Mouse (Mus musculus) gastrocnemius, postnatal 10 days (tissue): Measurements from ENCODE around the gene Dstyk. TPM values are rescaled to one million over a fixed set of nuclear protein-coding genes. Genes with fewer than 3 reads are reported as not detected.

Experiments used
- DNase-seq: peaks from one replicate; pipeline ENCODE4 v3.0.0; 2021; ENCODE audit warnings: mixed read lengths
- total RNA-seq, 2 experiments: library from RNA; stranded (reverse); gene quantifications; 2 replicates each; pipeline ENCODE4 v1.2.3; 2021

Dstyk gene
- total RNA-seq, 2 experiments from 2014 or later = 16.1 to 16.8 TPM

DNA sequence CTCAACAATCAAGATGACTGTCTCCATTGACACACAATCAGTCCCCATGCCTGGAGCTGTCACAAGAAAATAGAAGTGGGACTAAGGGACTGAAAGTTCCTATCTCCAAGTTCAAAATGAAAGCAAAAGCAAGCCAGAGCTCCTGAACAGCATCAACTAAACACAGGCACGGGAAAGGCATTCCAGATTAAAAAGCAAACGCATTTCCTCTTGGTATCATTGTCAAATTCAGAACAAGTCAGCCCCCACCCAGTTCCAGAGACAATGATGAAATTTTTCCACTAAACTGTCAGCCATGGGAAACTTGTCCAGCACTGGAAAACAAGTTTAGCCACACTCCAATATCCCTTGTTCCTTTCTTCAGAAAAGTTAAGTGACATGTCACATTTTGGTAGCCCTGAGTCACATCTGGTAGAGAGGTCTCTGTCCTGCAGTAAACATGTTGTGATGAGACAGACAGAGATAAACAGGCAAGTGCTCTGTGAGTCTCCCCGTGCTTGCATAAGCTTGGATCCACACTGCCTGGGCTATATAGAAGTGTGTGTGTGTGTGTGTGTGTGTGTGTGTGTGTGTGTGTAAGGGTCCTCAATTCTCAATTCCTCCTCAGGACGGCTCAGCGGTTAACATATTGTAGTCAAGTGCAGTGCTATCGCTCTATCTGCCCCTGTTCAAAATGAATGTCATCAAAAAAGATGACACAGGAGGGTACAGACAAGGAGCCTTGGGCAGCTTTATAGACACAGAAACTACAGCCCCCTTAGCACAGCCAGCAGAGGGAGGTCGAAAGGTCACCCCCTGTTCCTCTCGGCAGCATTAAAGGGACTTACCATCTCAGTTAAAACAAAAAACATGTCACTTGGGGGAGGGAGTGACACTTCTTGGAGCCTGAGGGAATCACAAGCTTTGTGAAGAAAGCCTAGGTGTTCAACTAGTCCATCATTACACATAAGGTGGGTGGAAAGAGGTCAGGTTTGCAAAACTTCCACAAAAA lies 28.2 kb upstream of the Dstyk start:
- DNase-seq = no peak

DNA sequence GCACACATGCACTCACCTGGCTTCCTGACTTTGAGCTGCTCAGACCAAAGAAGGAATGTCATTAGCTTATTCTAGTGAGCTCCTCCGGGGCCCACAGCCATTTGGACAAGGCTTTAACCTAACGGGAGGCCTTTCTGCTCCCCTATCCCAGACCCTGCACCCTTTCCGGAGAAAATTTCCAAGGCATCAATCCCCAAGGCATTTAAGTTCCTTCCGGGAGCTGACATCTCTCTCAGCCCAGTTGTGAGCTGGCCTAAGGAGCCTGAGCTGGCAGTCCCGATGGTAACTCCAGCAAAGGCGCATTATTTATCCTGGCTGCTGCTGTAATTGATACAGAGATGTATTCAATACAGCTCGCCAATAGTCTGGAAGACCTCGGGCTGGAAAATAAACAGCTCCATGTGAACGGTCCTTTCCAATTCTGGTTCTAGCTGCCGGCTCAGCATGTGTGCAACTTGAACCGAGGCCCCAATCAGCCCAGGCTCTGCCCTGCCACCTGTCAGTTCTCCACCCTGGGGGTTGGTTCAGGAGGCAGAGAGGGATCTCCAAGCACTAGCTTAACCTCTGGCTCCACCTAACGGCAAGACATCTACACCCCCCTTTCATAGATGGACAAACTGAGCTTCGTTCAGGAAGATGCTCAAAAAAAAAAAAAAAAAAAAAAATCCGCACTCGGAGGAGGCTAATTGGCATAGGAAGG lies 27.3 kb upstream of the Dstyk start:
- peak; percentile 47 for DNase-seq

DNA sequence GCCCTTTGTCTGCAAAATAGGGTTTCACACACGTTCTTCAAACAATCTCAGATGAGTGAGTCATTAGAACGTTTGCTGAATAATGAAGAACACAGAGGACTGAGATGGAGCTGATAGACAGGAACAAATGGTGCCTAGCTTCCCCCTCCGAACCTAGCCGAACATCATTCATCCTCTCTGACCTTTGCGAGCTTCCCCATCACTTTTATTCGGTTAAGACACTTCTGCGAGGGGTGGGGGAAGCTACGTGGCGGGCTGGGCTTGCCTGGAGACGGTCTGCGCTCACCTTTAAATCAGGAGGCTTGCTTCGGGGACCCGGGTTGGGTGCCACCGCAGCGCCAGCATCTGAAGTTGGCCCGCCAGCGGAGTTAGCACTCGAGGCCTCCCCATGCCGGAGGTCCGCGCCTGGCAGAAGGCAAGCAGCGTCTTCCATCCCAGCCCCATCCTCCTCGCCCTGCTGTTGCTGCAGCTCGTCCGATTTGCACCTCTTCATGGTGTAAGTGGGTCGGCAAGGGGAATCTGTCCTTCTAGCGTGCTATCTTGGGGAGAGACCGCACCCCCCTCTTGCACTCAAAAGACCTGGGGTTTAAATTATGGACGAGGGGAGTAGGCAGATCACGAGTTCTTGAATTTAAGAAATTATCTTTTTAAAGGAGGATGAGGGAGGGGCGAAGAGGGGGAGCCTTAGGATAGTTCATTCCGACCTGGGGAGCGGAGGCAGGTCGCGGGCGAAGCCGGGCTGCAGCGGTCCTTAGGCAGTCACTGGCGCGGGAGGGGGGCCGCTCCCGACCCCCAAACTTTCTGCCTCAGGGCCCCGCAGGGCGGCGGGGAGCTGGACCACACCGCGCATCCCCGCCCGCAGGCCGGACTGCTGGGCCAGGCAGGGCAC lies 26.4 kb upstream of the Dstyk start, which contains the start of gene Tmcc2:
TSS of gene Tmcc2 (minus strand) at position 591 of the 889 bp plus-strand sequence.
- DNase-seq = peak; percentile 43

DNA sequence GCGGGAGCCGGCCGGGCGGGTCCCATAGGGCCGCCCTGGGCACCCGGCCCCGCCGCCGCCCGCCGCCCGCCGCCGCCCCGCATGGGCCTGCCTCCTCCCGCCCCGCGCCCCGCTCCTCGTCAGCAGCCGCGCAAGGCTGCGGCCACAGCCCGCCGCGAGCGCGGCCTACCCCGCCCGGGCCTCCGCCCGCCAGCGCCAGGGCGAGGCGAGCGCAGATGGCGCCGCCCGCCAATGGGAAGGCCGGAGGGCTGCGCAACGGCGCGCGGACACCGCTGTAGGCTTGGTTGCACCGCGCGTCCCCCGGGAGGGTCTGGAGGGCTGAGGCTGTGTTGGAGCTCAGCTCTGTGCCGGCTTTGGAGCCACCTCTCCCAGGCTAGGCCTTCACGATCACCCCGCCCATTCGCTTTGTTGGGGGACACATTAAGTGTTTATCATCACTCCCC lies 25.8 kb upstream of the Dstyk start:
- DNase-seq = peak; percentile 76

DNA sequence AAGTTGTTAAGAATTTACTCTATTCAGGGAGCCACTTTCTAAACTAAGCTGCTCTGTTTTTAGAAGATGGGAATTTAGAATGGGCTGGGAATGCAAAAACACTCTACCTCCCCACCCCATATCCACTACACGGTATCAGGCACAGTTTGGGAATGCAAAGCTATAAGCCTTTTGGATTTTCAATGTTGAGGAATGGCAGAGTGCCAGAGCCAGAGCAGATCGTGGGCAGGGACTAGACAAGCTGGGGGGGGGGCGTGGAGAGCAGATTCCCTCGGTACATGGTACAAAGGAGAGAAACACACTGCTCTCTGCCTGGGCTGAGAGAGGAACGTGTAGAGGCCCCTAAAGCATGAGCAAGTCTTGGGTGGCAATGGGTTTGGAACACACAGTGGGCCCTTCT lies 24.5 kb upstream of the Dstyk start:
- DNase-seq = no peak

DNA sequence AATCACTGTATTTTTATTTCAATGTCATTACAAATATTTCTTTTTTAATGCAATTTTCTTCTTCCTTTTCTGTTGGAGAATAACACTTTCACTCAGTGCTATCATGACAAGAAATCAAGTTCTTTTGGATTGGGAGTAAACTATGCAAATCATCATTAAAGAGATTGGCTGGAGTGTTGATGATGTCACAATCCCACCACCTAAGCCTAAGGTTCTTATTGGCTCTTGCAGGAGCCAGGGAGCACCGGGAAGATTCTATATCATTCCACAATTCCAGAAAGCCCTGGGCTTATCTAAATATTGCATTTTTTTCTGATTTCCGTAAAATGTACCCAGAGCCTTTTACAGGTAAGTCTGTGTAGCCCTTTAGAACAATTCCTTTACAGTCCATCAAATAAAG lies 20.6 kb upstream of the Dstyk start:
- no peak for DNase-seq

DNA sequence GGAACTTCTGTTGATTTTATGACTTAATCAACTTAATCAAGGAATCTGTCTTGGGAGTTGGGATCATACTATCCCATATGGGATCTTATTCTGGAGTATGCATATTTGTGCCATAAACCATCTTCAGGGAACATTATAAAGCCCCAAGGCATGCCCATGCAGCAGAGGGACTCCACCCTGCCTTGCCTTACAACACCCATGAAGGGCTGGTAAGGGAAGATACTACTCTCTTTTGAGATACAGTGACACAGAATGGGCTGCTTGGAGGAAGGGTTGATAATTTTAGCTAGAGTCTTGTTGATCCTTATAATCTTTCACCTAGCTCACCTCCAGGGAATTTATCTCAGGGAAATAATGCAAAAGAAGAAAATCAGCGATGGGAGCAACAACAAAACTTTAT lies 16.8 kb upstream of the Dstyk start:
- DNase-seq = no peak

DNA sequence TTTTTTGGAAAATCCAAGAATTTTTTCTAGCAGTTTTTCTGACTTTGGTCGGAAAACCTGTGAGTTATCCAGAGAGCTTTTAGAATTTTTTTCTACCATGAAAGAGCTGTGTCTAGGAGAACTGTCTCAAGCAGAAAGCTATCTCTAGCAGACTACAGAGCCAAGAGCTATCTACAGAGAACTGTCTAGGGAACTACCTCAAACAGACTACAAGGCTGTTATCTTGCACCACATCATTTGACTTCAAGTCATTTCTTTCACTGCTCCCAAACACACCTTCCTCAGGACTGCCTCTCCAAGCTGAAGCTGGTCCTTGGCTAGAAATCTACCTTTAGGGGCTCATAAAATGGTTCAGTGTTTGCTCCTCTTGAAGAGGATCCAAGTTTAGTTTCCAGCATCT lies 15.5 kb upstream of the Dstyk start:
- DNase-seq = no peak

DNA sequence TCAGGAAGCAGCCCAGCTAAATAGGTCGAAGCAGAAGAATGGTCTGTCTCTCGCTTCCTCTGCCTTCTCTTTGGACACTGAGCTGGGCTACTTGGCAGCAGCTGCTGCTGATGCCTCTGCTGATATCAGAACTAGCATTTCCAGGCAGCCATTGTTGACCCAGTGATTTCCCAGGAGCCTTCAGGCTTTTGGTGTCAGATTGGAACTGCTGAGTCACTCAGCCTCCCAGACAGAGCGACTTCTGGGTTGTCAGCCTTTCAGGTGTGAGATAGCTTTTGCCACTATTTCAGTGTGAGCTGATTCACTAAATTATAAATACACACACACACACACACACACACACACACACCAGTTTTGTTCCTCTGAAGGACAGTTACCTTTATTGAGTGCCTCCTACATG lies 6.7 kb upstream of the Dstyk start:
- no peak for DNase-seq

DNA sequence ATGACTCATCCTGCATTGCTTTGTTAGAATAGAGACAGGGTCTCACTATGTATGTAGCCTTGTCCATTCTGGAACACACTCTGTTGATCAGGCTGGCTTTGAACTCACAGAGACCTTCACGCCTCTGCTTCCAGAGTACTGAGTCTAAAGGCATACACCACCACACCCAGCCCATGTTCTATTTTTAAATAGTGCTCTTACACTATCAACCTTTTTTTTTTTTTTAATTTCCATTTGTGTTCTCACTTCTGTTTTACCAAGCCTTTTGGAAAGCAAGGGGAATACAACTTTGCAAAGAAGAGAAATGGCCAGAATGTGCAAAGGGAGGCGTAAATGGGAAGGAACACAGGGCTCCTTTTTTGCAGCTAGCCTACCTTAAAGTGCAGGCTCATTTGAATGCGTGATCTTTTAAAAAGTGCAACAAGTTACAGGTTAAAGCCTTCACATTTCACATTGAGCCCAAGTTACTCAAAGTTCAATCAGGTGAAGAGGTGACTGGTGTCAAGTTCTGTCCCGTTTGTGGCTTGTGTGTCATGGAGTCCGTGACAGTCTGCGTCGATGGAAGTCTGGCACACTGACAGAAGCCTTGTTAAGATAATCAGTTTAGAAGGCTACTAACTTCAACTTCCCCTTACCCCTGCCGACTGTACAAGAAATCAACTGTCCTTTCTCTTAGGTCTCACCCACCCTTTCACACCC lies 962 bp upstream of the Dstyk start:
- no peak for DNase-seq

DNA sequence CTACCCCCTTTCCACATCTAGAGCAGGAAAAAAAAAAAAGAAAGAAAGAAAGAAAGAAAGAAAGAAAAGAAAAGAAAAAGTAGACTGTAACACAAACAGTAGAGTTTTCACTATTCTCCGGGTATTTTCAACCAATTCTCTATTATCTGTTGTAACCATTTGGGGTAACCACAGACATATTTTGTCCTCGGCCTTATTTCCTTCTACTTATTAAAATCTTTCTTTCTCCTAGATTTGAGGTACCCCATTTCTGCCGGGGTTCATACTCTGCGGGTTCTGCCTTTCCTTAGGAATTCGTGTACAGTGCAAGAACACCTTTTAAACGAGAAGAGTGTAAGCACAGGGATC lies 438 bp upstream of the Dstyk start:
- no peak for DNase-seq

DNA sequence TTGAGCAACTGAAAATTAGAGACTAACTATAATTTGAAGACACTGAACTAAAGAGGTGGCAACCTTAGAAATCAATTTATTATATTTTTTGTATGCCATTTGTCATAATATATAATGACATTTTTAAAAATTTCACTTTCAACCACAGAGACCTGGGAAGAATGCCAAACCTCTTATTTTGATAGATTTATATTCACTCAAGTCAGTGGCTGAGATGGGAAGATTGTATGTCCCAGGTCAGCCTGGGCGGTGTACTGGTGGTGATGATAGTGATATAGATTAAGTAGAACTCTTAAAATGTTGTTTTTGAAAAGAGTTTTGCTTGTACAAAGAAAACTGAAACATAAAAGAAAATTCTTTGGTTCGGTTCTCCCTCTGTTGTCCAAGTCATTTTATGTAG lies 2.9 kb downstream of the Dstyk start:
- DNase-seq = no peak

DNA sequence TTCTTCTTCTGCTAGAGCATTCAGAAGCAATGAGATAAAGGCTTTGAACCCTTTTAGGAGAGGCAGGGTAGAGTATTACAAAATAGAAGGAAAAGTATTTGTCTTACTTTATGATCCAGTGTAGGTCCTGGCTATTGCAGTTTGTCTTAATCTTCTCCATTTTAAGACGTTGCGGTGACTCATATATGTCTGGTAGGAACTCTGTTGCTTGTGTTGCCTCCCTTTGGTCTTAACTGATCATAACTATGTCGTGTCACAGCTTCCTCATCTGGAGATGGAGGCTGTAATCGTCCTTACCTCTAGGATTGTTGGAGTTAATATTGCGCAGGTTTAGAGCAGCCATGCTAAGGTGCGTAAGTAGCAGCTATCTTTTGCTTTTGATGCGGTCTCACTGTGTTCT lies 3.3 kb downstream of the Dstyk start:
- DNase-seq = no peak

DNA sequence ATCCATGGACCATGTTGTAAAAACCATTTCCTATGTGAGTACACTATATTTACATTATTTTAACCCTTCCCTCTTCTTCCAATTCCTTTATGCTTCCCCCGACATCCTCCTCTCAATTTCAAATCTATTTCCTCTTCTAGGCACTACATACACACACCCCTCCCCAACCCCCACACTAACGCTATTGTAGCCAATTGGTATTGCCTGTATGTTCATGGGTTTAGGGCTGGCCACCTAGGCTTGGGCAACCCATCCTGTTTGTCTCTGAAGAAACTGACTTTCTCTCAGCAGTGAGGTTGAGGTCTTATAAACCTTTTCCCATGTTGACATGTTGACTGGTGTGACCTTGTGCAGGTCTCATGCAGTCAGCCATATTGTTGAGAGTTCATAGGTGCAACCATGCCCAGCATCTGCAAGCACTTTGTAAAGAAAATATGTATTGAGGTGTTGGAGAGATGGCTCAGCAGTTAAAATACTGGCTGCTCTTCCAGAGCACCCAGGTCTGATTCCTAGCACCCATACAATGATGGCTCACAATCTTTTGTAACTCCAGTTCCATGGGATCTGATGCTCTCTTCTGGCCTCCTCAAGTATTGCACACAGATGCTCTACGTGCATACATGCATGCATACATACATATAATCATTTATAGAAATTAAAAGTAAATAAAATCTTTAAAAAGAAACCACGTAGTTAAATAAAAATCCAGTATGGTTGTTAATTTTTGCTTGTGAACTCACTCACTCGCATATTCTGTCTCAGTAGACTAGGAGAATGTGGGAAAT lies 5.7 kb downstream of the Dstyk start:
- no peak for DNase-seq

DNA sequence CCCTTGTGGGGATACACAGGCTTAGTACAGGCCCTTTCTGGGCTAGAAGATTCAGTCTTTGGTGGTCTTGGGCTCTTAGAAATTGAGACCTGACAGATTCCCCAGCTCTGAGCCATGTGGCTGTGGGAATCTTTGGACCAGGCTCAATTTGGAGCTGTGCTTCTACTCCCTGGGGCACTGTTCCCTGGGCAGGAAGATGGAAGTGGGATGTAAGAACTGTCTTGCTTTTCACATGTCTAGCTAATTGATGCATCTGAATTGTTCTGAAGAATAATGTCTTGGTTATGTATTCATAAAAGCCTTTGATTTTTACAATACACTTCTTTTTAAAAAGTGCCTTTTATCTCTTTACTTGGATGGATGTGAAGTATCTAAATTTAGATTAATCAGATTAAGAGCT lies 8.2 kb downstream of the Dstyk start:
- DNase-seq = no peak

DNA sequence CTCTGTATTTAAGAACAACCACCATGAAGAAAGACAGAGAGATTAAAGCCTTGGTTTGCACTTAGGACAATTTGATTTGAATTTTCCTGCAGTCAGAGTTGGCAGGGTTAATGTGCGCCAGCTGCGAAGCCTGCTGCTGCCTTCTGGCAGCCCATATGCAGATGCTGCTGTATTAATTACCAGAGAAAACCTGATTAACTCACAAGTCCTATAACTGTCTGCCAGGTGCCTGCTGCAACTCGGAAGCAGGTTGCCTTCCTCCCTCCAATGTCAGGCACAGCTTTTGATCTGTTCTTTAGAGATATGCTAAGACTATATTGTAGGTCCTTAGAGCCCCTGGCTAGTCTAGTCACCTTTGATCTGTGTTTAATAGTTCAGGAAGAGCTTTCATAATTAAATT lies 13.5 kb downstream of the Dstyk start:
- DNase-seq = no peak

DNA sequence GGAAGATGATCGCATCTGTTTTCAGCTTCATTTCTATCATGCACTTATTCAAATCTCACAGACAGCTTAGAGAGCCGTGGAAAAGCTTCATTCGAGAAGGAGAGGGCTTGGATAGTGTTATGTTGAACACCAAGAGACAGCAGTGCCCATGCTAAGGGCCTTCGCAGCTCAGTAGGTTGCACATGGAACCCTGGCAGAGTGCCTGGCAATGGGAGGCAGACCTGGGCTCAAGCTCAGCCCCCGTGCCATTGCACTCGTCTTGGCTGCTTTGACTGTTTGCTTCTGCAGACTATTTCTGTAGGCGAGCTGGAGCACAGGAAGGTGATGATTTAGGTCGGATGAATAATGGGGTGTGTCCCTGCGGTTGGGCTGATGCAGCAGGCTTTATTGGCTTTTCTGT lies 14.4 kb downstream of the Dstyk start:
- DNase-seq = peak; percentile 46

DNA sequence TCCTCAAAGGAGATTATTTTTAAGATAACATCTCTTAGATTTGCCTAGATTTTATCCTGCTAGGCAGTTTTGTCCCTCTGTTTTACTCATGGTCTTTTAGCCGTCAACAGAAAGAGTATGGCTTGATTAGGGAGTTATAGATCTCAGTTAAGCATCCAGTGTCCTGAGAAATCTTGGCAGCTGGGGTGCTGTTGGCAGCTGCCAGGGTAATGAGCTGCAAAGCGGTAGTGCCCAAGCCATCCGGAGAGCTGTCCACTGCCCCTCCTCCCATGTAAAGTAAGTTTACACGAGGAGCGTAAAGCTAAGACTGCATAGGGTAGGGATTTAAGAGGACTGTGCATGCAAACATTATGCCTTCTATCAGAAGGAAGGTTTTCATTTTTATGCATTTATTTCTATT lies 16.0 kb downstream of the Dstyk start:
- peak; percentile 23 for DNase-seq

DNA sequence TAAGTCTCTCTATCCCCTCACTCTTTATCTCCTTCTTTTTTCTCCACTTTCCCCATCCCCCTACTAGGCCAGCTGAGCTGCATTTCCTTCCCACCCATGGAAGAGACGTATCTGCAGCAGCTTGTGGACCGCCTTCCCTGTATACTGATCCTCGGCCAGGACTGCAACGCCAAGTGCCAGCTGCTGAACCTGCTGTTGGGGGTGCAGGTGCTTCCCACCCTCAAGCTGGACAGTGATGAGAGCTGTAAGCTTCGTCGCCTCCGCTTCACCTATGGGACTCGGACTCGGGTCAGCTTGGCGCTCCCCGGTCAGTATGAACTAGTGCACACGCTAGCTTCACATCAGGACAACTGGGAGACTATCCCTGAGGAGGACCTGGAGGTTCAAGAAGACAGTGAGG lies 16.7 kb downstream of the Dstyk start:
- DNase-seq = no peak

DNA sequence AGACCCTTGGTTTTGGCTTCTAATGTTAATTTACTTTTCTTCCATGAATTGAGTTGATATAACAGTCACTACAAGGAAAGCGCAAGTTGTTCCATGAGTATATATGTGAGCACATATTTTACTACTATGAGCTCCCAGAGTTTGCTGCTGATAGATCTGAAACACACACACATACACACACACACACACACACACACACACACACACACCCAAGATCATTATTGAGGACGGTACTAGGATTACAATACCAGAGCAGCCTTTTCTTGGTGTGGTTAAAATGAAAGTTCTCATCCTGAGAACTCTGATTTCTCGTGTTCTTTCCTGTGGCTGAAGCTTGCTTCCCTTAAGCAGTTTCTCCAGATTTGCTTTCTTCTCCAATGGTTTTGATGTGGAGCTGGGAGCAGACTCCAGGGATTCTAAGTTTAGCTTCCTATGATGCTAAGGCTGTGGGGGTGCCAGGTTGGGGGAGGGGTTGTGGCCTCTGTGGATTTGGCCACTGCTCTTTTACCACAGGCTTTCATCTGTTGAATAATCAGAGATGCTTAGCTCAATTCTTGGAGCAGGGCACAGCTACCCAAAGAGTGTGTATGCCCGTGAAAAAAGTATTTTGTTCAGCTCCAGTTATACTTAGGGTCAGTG lies 19.1 kb downstream of the Dstyk start:
- DNase-seq = peak; percentile 36

DNA sequence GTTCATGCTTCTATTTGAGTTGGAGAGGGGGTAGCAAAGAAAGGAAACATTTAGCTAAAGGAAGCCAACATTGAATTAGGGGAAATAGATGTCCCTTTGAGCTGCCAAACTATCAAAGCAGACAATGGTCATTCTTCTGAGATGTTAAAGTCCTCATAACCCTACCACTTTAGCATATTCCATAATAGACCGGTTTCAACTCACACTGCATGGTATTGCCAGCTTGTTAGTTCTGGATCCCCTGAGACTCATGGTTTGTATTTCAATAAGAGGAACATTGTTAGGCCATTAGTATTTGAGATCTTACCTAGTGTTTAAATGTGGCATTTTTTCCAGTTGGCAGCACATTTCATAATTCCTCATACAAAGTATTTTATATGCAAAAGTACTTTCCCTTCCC lies 19.6 kb downstream of the Dstyk start:
- DNase-seq = no peak
